Mouse (Mus musculus): ENCODE measurements around the gene Fgl2. TPM values are rescaled to one million over a fixed set of nuclear protein-coding genes. Genes with fewer than 3 reads are reported as not detected.

Gene Fgl2
- polyA plus RNA-seq, 1 experiment, result 0.25 TPM

- H3K27me3 ChIP-seq (ENCODE audit: control insufficient read depth, insufficient read depth, insufficient read length), result peaks cover 6% of the 10 kb centered on the region
- TF ChIP-seq USF1 (IDR thresholded peaks at IDR 0.05; ENCODE audit: low read depth) (no peak), FOSL1 (IDR thresholded peaks at IDR 0.05; ENCODE audit: insufficient read depth, low read length, poor library complexity, severe bottlenecking) (no peak), MYOD1 (IDR thresholded peaks at IDR 0.05; ENCODE audit: control insufficient read depth, insufficient read length, low read depth) (no peak), CEBPB (IDR thresholded peaks at IDR 0.05; ENCODE audit: low read depth) (no peak), CTCF (IDR thresholded peaks at IDR 0.05; ENCODE audit: control insufficient read depth, insufficient read depth, insufficient read length) (no peak), MAX (IDR thresholded peaks at IDR 0.05) (no peak), MYOG (IDR thresholded peaks at IDR 0.05; ENCODE audit: control insufficient read depth, extremely low read depth, insufficient read length) (no peak)
- no peaks in the 10 kb centered on the region for H3K79me3 ChIP-seq (ENCODE audit: low read depth)
- H3K4me3 ChIP-seq (ENCODE audit: insufficient read depth, poor library complexity, severe bottlenecking), result no peak overlapping the region
- H3ac ChIP-seq (ENCODE audit: control insufficient read depth, insufficient read length, low read depth), result no peak overlapping the region
- no peaks in the 10 kb centered on the region for H3K79me2 ChIP-seq (ENCODE audit: control insufficient read depth, insufficient read depth)
- H3K36me3 ChIP-seq (ENCODE audit: control insufficient read depth, insufficient read depth), result no peaks in the 10 kb centered on the region
Measured at GRCm38 (mm10) chr5:21376935-21377334, 4.5 kb downstream of the Fgl2 start.

DNA sequence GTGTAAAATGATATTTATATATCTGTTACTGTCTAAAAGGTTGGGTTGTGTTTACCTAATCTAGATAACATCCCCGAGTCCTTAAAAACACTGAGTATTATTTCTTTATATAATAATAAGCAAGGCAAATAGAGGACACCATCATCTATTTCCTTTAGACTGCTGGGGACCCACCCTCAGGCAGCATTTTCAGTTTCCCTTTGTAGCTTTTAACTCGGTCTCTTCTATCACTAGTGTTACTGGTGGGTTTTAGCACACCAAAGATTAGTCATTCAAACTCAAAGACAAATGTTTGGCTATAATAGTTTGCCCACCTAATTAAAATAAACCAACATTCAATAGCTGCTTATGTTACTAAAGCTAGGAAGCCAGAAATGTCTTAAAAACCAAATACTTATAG, 6.0 kb downstream of the Fgl2 start:
- Histone ChIP-seq H3ac (ENCODE audit: control insufficient read depth, insufficient read length, low read depth) (no peak overlapping the region), H3K27me3 (ENCODE audit: control insufficient read depth, insufficient read depth, insufficient read length) (no peaks in the 10 kb centered on the region), H3K4me3 (ENCODE audit: insufficient read depth, poor library complexity, severe bottlenecking) (no peak overlapping the region), H3K79me2 (ENCODE audit: control insufficient read depth, insufficient read depth) (no peaks in the 10 kb centered on the region), H3K79me3 (ENCODE audit: low read depth) (no peaks in the 10 kb centered on the region), H3K36me3 (ENCODE audit: control insufficient read depth, insufficient read depth) (no peaks in the 10 kb centered on the region)
- TF ChIP-seq CTCF (IDR thresholded peaks at IDR 0.05; ENCODE audit: control insufficient read depth, insufficient read depth, insufficient read length), result no peak
- no peak for TF ChIP-seq MYOG (IDR thresholded peaks at IDR 0.05; ENCODE audit: control insufficient read depth, extremely low read depth, insufficient read length)
- no peak for TF ChIP-seq MYOD1 (IDR thresholded peaks at IDR 0.05; ENCODE audit: control insufficient read depth, insufficient read length, low read depth)
- TF ChIP-seq MAX (IDR thresholded peaks at IDR 0.05), result no peak
- no peak for TF ChIP-seq FOSL1 (IDR thresholded peaks at IDR 0.05; ENCODE audit: insufficient read depth, low read length, poor library complexity, severe bottlenecking)
- TF ChIP-seq USF1 (IDR thresholded peaks at IDR 0.05; ENCODE audit: low read depth), result no peak
- no peak for TF ChIP-seq CEBPB (IDR thresholded peaks at IDR 0.05; ENCODE audit: low read depth)

DNA sequence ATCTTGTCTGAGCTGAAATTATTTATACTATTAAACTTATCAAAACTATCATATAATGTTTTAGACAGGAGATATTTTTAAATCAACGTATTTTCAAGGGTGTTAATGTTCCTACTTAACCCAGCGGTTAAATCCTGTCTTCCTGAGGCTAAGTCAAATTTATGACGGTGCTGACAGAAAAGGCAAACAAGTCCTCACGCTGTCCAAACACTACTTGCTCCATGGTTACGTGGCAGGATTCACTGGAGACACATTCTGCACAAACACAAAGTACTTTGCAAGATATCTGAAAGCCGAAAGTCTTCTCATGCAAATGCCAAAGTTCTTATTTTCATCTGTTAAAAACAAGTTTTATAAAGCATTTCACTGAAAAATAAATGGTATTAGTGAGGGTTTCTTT, 9.5 kb downstream of the Fgl2 start:
- H3K36me3 ChIP-seq (ENCODE audit: control insufficient read depth, insufficient read depth), result no peaks in the 10 kb centered on the region
- no peak overlapping the region for H3K4me3 ChIP-seq (ENCODE audit: insufficient read depth, poor library complexity, severe bottlenecking)
- no peaks in the 10 kb centered on the region for H3K79me3 ChIP-seq (ENCODE audit: low read depth)
- H3K79me2 ChIP-seq (ENCODE audit: control insufficient read depth, insufficient read depth), result no peaks in the 10 kb centered on the region
- TF ChIP-seq CEBPB (IDR thresholded peaks at IDR 0.05; ENCODE audit: low read depth) (no peak), MYOG (IDR thresholded peaks at IDR 0.05; ENCODE audit: control insufficient read depth, extremely low read depth, insufficient read length) (no peak), USF1 (IDR thresholded peaks at IDR 0.05; ENCODE audit: low read depth) (no peak)
- H3ac ChIP-seq (ENCODE audit: control insufficient read depth, insufficient read length, low read depth), result no peak overlapping the region
- H3K27me3 ChIP-seq (ENCODE audit: control insufficient read depth, insufficient read depth, insufficient read length), result no peaks in the 10 kb centered on the region

GRCm38 (mm10) chr5:21382678-21383077, 10.2 kb downstream of the Fgl2 start:
- Histone ChIP-seq H3ac (ENCODE audit: control insufficient read depth, insufficient read length, low read depth) (no peak overlapping the region), H3K4me3 (ENCODE audit: insufficient read depth, poor library complexity, severe bottlenecking) (no peak overlapping the region), H3K79me3 (ENCODE audit: low read depth) (no peaks in the 10 kb centered on the region), H3K36me3 (ENCODE audit: control insufficient read depth, insufficient read depth) (no peaks in the 10 kb centered on the region), H3K79me2 (ENCODE audit: control insufficient read depth, insufficient read depth) (no peaks in the 10 kb centered on the region), H3K27me3 (ENCODE audit: control insufficient read depth, insufficient read depth, insufficient read length) (no peaks in the 10 kb centered on the region)
- TF ChIP-seq CTCF (IDR thresholded peaks at IDR 0.05; ENCODE audit: control insufficient read depth, insufficient read depth, insufficient read length), result no peak
- TF ChIP-seq MYOD1 (IDR thresholded peaks at IDR 0.05; ENCODE audit: control insufficient read depth, insufficient read length, low read depth), result no peak
- TF ChIP-seq FOSL1 (IDR thresholded peaks at IDR 0.05; ENCODE audit: insufficient read depth, low read length, poor library complexity, severe bottlenecking), result no peak
- no peak for TF ChIP-seq MYOG (IDR thresholded peaks at IDR 0.05; ENCODE audit: control insufficient read depth, extremely low read depth, insufficient read length)
- TF ChIP-seq USF1 (IDR thresholded peaks at IDR 0.05; ENCODE audit: low read depth), result no peak
- TF ChIP-seq MAX (IDR thresholded peaks at IDR 0.05), result no peak
- TF ChIP-seq CEBPB (IDR thresholded peaks at IDR 0.05; ENCODE audit: low read depth), result no peak

- H3K27me3 ChIP-seq (ENCODE audit: control insufficient read depth, insufficient read depth, insufficient read length), result no peaks in the 10 kb centered on the region
- no peaks in the 10 kb centered on the region for H3K79me3 ChIP-seq (ENCODE audit: low read depth)
- TF ChIP-seq MYOG (IDR thresholded peaks at IDR 0.05; ENCODE audit: control insufficient read depth, extremely low read depth, insufficient read length), result no peak
- no peak for TF ChIP-seq MAX (IDR thresholded peaks at IDR 0.05)
- TF ChIP-seq CTCF (IDR thresholded peaks at IDR 0.05; ENCODE audit: control insufficient read depth, insufficient read depth, insufficient read length), result no peak
- TF ChIP-seq CEBPB (IDR thresholded peaks at IDR 0.05; ENCODE audit: low read depth), result no peak
- TF ChIP-seq FOSL1 (IDR thresholded peaks at IDR 0.05; ENCODE audit: insufficient read depth, low read length, poor library complexity, severe bottlenecking), result no peak
- TF ChIP-seq USF1 (IDR thresholded peaks at IDR 0.05; ENCODE audit: low read depth), result no peak
- TF ChIP-seq MYOD1 (IDR thresholded peaks at IDR 0.05; ENCODE audit: control insufficient read depth, insufficient read length, low read depth), result no peak
- no peak overlapping the region for H3K4me3 ChIP-seq (ENCODE audit: insufficient read depth, poor library complexity, severe bottlenecking)
- no peak overlapping the region for H3ac ChIP-seq (ENCODE audit: control insufficient read depth, insufficient read length, low read depth)
- H3K79me2 ChIP-seq (ENCODE audit: control insufficient read depth, insufficient read depth), result no peaks in the 10 kb centered on the region
- no peaks in the 10 kb centered on the region for H3K36me3 ChIP-seq (ENCODE audit: control insufficient read depth, insufficient read depth)
Measured at GRCm38 (mm10) chr5:21383392-21384251, 11.2 kb downstream of the Fgl2 start.
